Mouse (Mus musculus): ENCODE data around the gene Sel1l.

Sel1l gene

DNA sequence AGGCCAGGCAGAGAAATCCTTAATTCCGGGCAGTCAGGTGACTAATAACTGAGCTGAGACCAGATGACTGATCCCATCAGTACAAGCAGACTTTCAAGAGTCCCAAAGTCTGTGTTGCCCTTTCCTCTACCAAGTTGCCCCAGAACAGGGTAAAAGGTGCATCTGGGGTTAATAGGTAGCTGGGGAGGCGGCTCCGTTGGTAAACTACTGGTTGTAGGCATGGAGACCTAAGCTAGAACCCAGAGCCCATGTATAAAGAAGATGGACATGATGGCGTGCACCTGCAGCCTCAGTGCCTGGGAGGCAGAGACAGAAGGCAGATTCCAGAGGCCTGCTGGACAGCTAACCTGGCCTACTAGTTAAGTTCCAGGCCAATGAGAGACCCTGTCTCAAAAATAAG lies 30.2 kb downstream of the Sel1l start:
- DNase-seq (ENCODE audit: low read depth, low spot score) = no peak

DNA sequence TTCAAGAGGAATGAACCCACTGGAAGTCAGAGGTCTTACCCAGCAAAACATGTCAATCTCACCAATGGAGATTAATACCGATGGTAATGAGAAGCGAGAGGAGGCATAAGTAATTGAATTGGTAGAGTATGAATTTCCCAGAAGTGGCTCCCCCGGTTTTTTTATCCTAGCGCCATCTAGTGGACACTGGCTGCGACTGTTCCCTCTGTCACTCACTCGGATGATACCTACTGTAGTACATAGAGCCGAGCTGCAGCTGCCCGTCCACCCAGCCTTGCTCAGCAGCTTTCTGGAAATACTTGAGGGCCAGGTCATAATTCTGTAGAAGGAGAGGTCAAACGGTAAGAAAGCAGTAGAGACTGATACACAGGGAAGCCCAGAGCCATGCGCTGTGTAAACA lies 33.0 kb downstream of the Sel1l start:
- peak; percentile 67 for DNase-seq (ENCODE audit: low read depth, low spot score)

DNA sequence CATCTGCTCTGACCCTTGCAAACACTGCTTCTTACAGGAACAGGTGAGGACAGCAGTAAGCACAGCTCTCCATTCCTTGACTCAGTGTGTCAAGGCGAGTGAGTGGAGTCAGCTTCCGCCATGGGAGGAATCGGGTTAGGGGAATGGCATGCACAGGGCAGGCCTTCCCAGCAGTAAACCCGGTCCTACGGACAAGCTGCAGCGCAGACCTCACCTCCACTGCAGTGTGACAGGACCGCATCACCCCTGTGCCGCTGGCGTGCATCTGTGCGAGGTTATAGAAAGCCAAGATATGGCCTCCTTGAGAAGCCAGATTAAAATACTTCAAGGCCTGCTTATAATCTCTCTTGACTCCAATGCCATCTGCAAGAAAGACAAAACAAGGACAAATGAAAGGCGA lies 33.4 kb downstream of the Sel1l start:
- no peak for DNase-seq (ENCODE audit: low read depth, low spot score)

DNA sequence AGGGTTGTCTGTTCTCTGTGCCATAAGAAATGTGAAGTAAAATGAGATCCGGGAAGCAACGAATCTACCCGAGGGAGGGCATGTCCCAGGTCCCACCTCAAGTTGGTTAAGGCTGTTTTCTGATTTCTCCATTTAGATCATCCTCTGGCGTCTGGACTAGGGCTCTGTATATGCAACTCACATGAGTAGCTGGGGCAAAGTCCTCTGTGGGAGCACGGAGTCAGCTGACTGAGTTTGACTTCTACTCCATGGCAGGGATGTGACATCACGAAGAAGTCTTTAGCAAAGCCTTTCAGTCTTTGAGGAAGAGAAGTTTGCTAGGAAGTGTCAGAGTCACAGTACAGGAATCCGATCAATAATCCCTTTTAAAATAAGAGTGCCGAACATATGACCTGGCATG lies 40.0 kb downstream of the Sel1l start:
- no peak for DNase-seq (ENCODE audit: low read depth, low spot score)

DNA sequence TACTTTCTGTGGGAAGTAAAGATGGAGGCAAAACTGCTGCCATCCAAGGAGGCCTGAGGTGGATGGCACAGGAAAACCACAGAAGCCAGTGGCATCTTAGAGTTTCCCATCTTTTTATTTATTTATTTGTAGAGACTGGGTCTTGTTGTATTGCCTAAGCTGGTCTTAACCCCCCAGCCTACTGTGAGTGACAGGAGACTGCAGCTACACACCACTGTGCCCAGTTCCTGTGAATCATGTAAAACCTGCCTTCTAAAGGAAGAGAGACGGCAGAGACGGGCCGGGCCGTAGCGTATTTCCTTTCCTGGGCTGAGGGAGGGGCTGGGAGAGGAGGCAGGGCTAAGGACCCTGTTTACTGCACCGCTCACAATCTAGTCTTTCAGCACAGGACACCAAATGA lies 41.2 kb downstream of the Sel1l start:
- no peak for DNase-seq (ENCODE audit: low read depth, low spot score)

DNA sequence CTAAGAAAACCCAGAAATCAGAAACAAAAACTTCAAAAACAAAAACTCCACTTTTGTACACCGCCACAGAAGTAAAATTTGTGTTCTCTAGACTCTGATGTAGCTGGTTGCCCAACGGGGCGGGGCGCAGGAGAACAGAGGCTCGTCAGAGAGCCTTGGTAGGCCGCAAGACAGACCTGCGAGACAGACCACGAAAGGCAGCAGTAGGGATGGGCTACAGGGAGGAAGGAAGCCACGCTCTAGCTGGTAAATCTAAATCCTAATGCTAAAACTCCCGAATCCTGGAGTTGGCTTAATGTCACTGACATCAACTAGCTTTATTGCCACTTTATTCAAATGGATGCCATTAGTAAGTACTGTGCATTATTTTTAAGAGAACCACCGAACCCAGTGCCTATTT lies 41.9 kb downstream of the Sel1l start:
- DNase-seq (ENCODE audit: low read depth, low spot score) = no peak

DNA sequence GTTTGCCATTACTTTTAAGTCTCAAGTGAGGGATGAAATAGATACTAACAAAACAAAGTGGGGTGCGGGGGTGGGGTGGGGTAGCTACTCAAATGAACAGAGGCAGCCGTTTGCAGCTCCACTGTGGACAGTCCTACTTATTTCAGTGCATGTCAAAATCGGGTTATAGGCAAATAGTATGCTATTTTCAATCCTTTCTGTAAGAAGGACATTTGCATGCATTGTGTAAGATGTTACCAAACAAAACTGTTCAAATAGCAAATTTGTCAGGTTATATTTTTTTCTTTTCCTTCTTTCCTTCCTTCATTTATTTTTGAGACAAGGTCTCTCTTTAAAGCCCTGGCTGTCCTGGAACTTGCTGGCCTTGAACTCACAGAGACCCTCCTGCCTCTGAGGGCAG lies 44.7 kb downstream of the Sel1l start:
- DNase-seq (ENCODE audit: low read depth, low spot score) = no peak

DNA sequence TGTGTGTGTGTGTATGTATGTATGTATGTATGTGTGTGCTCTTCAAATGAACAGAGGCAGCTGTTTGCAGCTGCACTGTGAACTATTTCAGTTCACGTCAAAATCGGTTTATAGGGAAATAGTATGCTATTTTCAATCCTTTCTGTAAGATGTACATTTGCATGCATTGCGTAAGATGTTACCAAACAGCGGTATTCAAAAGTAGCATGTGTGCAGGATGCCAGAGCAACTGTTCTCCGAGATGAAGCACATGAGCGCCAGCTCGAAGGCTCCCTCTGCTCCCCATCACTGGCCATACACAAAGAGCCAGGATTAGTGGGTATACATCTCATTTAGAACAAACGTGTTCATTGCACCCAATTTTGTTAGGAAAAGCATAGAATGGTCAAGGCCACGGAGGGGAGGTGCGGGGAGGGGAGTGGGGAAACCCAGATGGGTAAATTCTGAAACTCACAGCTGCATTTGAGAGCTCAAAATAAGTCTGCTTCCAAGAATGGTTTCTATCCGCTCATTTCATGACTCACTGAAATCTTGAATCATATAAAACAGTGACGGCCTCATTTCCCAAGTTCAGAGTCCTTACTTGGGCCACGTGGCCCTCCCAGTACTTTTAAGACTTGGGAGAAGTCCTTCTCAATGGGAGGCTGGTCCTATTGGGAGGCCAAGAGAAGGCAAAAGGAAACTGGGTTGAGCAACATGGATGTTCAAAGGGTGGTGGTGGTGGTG lies 45.6 kb downstream of the Sel1l start:
- DNase-seq (ENCODE audit: low read depth, low spot score) = no peak

DNA sequence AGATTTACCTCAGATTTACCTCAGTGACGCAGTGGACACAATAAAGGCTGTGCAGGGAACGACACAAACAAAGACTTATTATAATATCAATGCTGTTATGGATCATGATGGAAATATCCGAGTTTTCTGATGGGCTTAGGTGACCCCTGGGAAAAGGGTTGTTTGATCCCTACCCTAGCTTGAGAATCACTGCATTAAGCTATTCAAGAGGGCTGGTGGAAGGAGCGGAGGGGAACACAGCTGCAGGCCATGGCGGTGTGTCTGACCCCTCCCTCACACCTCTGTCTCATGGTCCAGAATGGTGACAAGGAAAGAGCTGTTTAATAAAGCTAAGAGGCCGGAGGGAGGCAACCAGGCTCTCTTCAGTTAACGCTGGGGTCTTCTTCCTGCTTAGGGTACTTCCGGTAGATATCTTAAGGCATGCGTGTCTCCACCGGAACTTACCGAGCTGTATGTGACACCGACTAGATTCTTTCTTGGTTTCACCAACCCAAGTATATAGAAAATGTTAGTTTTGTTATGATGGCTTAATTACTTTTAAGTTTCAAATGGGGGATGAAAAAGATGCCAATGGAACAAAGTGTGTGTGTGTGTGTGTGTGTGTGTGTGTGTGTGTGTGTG lies 46.3 kb downstream of the Sel1l start:
- DNase-seq (ENCODE audit: low read depth, low spot score) = no peak

DNA sequence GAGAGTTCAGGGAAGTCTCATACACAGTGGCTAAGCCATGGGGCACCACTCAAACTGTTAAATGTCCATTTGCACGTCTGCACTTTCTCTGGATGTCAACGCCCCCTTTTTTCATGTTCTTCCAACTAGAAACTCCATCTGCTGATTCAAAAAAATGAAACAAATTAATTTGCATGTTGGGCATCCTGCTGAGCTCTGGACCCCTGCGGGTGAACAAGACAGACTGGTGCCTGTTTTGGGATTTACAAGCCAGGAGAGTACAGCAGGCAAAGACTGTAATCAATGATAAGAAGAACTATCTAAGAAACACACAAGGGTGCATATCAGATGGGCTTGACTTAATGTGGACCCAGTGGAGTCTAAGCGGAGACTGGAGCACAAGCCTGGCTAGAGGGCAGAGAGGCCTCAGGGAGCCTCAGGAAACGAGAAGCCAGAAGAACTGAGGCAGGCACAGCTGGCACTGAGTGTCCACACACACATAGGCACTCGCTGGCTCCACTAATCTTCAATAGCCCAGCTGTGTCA lies 48.0 kb downstream of the Sel1l start:
- DNase-seq (ENCODE audit: low read depth, low spot score) = no peak

DNA sequence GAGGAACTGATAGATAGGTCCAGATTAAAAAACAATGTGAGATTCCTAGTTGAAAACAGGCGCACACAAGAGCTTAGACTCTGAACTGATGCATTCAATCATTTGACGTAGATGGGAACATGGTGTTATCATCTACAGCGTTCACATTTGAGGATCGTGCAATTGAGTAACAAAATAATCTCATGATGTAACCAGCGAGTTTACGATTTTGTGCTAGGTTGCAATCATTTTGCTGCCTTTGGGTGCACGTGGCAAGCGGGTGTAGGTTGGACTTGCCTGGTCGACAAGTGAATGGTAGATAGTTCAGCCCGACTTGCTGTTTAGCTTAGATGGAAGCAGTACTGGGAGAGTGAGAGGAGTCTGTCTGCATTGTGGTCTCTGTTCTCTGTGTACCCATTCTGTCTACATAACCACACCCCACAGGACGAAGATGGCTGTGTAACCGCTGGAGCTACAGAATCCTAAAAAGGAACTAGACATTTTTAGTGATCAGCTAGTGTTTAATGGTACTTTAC lies 49.1 kb downstream of the Sel1l start:
- DNase-seq (ENCODE audit: low read depth, low spot score) = no peak

DNA sequence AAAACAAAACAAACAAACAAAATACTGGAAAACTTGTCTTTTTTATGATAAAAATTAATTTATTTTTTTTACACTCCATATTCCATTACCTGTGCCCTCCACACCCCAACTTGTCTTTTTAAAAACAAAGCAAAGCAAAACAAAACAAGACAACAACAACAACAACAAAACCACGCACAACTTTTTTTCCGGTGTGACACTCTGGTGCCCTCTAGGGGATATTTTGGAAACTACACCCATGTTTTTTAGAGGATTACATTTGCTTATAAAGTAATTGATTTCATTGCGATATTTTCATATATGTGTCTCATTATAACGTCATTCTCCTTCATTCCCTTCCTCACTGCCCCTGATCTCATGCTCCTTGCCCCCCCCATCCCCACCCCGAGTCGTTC lies 49.6 kb downstream of the Sel1l start:
- DNase-seq (ENCODE audit: low read depth, low spot score) = peak; percentile 61

DNA sequence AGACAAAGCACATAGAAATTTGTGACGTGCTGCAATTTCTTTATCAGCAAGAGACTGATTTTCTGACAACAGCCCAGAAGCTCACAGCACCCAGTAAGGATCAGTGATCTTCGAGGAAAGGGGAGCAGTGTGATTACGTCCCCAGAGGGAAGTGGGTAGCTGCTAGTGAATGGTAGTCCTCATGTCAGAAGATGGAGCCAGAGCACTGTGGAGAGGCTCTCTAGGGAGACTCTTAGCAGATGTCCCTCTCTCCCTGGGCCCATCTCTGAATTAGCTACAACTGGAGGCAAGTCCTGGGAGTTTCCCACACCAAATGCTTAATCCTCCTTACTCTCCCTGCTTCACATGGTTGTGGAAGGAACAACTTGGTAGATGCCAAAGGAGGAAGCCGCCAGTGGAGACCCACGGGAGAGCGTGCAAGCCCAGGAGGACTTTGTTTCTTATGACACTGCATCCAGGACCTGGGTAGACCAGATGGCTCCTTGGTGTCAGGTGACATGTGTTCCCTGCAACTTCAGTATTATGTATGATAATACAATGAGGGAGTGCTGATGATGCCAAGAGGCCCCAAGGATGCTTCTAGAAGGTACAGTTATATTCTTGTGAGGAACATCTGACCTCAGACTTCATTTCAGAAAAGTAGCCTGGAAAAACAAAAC lies 50.1 kb downstream of the Sel1l start:
- DNase-seq (ENCODE audit: low read depth, low spot score) = peak; percentile 52

DNA sequence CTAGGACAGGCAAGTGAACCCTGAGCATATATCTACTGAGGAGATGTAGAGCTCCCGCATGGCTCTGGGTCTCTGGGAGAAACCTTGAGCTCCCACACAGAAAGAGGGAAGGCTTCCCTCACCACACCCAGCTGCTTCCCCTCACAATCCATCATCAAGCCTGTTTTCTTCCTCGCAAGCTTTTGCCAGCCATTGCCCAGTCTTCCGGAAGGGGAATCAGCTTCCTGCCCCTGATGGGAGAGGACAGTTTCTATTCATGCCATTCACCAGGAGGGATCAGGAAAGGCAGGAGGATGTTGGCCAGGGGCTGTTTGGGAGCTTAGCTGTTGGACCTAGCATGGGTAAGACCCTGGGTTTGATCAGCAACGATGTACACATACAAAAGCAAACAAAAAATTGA lies 52.2 kb downstream of the Sel1l start:
- DNase-seq (ENCODE audit: low read depth, low spot score) = no peak

DNA sequence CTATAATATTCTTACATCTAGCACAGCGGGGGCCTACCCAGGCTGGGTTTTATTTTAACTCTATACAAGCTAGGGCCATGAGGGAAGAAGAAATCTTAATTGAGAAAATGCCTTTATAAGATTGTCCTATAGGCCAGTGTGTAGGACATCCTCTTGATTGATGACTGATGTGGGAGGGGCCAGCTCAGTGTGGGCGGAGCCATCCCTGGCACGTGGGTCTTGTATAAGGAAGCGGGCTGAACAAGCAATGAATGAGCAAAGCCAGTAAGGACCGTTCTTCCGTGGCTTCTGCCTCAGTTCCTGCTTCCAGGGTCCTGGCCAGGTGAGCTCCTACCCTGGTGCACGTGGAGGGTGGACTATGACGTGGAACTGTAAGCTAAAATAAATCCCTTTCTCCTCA lies 55.7 kb downstream of the Sel1l start:
- DNase-seq (ENCODE audit: low read depth, low spot score) = no peak

DNA sequence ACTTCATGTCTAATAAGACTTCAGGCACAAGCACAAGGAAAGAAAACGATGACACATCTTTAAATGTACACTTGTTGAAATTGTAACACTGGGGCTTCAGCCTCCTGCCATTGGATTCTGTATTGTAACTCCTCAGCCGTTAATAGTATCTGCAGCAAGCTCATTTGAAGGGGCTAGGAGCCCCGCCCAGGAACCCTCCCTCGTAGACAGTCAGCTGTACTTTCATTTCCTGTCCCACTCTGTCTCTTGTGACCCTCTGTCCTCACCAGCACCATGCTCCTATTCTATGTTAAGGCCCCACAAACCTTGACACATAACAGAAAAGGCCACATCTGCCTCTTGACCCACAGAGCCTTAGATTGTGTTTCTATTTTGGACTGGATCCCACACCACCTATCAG lies 57.1 kb downstream of the Sel1l start:
- DNase-seq (ENCODE audit: low read depth, low spot score) = no peak

DNA sequence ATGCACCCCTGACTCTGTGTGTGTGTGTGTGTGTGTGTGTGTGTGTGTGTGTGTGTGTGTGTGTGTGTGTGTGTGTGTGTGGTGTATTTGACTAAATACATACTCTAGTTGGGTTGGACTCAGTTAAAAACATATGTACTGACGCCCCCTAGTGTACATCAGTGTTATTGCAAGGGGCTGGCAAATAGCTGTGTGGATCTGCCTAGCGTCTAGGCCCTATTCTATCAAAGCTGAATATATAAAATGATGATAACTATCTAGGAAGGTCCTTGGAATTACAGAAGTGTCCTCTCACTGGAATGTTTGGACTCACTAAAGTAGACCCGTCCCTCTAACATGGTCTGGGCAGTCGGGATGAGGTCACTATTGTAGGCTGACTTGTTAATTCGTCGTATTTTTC lies 59.2 kb downstream of the Sel1l start:
- DNase-seq (ENCODE audit: low read depth, low spot score) = peak; percentile 77

DNA sequence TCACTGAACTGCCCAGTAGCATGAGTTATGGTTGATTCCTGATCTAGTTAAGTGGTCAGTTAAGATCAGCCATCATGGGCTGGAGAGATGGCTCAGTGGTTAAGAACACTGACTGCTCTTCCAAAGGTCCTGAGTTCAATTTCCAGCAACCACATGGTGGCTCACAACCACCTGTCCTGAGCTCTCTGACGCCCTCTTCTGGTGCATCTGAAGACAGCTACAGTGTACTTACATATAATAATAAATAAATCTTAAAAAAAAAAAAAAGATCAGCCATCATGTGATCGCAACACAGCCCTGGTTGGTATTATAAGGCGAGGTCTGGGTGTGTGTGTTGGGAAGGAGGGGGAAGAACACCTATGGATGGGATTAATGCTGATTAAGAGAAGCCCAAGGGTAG lies 60.5 kb downstream of the Sel1l start:
- peak; percentile 62 for DNase-seq (ENCODE audit: low read depth, low spot score)

DNA sequence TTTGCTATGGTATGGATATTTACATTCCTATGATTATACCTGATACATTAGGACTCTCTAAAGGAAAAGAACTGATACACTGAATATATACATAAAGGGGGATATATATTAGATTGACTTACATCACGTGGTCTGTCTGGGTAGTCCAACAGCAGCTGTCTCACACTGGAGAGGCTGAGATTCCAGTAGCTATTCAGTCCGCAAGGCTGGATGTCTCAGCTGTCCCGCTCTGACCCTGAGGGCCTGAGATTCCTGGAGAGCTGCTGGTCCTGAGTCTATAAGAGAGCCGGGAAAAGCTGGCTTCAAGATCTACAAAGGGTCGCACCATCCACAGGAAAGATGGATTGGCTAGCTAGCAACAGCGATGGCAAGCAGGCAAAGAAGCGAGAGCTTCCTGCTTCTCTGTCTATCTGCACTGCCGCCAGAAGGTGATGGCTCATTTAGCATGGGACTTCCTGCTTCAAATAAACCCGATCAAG lies 61.0 kb downstream of the Sel1l start, which contains the start of gene Ston2:
TSS of gene Ston2 (minus strand) at position 429 of the 479 bp plus-strand sequence.
- no peak for DNase-seq (ENCODE audit: low read depth, low spot score)

DNA sequence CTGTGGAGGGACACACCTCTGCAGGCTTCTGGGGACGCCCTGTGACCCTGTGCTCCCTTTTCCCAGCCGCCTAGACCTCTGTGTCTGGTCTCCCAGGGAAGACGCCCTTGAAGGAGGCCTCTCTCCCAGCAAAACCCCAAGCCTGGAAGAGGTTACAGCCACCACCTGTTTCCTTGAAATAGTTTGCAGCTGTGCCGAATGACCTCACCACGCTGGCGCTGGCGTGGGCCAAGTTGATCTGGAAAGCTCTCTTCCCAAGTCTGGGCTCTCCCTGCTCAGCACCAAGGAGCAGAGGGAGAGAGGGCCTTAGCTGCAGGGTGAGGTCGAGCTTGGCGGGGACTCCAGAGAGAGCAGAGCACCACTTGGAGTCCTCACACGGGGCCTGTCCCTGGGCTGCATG lies 62.6 kb downstream of the Sel1l start:
- no peak for DNase-seq (ENCODE audit: low read depth, low spot score)

DNA sequence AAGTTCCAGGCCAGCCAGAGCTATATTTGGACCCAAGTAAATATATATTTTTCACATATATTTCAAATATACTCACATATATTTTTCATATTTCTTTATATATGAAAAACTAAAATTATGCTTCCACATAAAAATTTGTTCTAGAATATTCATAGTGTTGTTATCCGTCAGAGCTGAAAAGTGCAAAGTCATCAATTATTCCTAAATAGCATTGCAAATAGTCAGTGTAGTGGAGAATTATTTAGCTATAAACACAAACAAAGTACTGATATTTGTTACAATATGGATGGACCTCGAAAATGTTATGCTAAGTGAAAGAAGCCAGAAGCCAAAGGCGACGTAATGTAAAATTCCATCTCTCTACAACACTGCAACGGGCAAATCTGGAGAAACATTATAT lies 67.5 kb downstream of the Sel1l start:
- DNase-seq (ENCODE audit: low read depth, low spot score) = no peak

DNA sequence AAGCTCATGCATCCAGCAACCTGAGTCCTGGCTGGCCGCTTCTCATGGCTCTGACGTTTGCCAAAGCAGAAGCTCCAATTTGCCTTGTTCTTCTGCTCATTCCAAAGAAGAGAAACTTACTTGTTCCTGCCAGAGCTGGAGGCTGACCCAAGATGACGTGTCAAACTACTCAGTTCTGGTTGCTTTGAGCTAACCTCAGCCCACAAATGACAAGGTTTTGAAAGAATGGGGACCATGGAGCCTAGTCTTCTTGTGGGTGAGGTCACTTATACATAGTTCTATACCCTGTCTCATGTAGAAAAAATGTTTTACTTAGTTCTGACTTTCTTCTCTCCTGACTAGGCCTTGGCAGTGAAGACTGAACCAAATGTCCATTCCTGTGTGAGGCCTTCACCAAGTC lies 68.4 kb downstream of the Sel1l start:
- DNase-seq (ENCODE audit: low read depth, low spot score) = no peak

DNA sequence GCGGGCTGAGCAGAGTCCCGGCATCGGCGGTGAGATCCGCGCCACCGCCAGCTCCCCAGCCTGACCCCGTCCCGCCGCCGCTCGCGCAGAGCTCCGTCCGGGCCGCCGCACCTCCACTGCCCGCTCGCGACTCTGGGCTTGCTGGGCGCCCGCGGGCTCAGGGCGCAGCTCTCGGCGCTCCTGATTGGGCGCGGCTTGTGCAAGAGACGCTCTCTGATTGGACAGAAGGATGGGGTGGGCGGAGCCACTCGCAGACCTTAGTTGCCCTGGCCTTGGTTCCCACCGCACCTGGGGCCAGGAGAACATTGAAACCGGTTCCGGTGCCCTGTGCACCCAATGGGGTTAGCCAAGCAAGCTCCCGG lies 70.0 kb downstream of the Sel1l start:
- peak; percentile 82 for DNase-seq (ENCODE audit: low read depth, low spot score)

Measured in CD4-positive, CD25-positive, alpha-beta regulatory T cell, adult 2 months (primary cell).